Mouse (Mus musculus) cerebellum, adult 8-10 months (tissue): Measurements from ENCODE around the gene Dnajc7.

Experiments used
- DNase-seq: peaks from one replicate; pipeline ENCODE4 v3.0.0; 2022

Dnajc7 gene

GRCm38 (mm10) chr11:100577852-100578599 lies 41.9 kb downstream of the Dnajc7 start:
- DNase-seq, result no peak

GRCm38 (mm10) chr11:100576256-100576655 lies 43.7 kb downstream of the Dnajc7 start:
- DNase-seq, result no peak

GRCm38 (mm10) chr11:100575484-100575855 lies 44.5 kb downstream of the Dnajc7 start:
- no peak for DNase-seq

GRCm38 (mm10) chr11:100574708-100575483 lies 45.1 kb downstream of the Dnajc7 start, which contains the start of gene Cnp:
Gene Cnp, plus strand, starts transcription at chr11:100574904.
- peak; percentile 55 for DNase-seq

- no peak for DNase-seq
Measured at GRCm38 (mm10) chr11:100574188-100574587, 45.8 kb downstream of the Dnajc7 start.

- peak; percentile 39 for DNase-seq
Measured at GRCm38 (mm10) chr11:100571202-100571567, 48.8 kb downstream of the Dnajc7 start.

GRCm38 (mm10) chr11:100570430-100571201 lies 49.4 kb downstream of the Dnajc7 start:
- peak; percentile 83 for DNase-seq

- no peak for DNase-seq
Measured at GRCm38 (mm10) chr11:100569789-100570188, 50.2 kb downstream of the Dnajc7 start.

- DNase-seq, result no peak
Measured at GRCm38 (mm10) chr11:100568692-100569091, 51.3 kb downstream of the Dnajc7 start.

- no peak for DNase-seq
Measured at GRCm38 (mm10) chr11:100567815-100568245, 52.1 kb downstream of the Dnajc7 start.

GRCm38 (mm10) chr11:100567229-100567628 lies 52.7 kb downstream of the Dnajc7 start:
- no peak for DNase-seq

GRCm38 (mm10) chr11:100564703-100565102 lies 55.3 kb downstream of the Dnajc7 start:
- no peak for DNase-seq

- DNase-seq, result no peak
Measured at GRCm38 (mm10) chr11:100564297-100564696, 55.7 kb downstream of the Dnajc7 start.

GRCm38 (mm10) chr11:100561748-100562147 lies 58.2 kb downstream of the Dnajc7 start:
- no peak for DNase-seq

GRCm38 (mm10) chr11:100559476-100559875 lies 60.5 kb downstream of the Dnajc7 start:
- DNase-seq, result no peak

- no peak for DNase-seq
Measured at GRCm38 (mm10) chr11:100557563-100557962, 62.4 kb downstream of the Dnajc7 start.

- peak; percentile 51 for DNase-seq
Measured at GRCm38 (mm10) chr11:100555583-100555982, 64.4 kb downstream of the Dnajc7 start.

- no peak for DNase-seq
Measured at GRCm38 (mm10) chr11:100552842-100553241, 67.1 kb downstream of the Dnajc7 start.

- DNase-seq, result no peak
Measured at GRCm38 (mm10) chr11:100550101-100550500, 69.9 kb downstream of the Dnajc7 start.

GRCm38 (mm10) chr11:100549466-100549865 lies 70.5 kb downstream of the Dnajc7 start:
- no peak for DNase-seq

- DNase-seq, result no peak
Measured at GRCm38 (mm10) chr11:100548141-100548540, 71.8 kb downstream of the Dnajc7 start.

- DNase-seq, result no peak
Measured at GRCm38 (mm10) chr11:100546955-100547354, 73.0 kb downstream of the Dnajc7 start.

GRCm38 (mm10) chr11:100545746-100546085 lies 74.3 kb downstream of the Dnajc7 start:
- no peak for DNase-seq
